Mouse (Mus musculus): ENCODE data around the gene Gm10974. TPM values are rescaled to one million over a fixed set of nuclear protein-coding genes. Genes with fewer than 3 reads are reported as not detected.

The Gm10974 gene
- total RNA-seq (2012; rRNA removed) (not detected in 2 replicates), total RNA-seq (2014; rRNA removed) (not detected in 2 replicates), polyA plus RNA-seq (2012; ENCODE audit: insufficient read length, low read depth) (not detected in 2 replicates)

GRCm38 (mm10) chr7:66365904-66366303 is at the start of gene Gm10974:
Gene Gm10974, plus strand, starts transcription at chr7:66365905.
- Histone ChIP-seq H3K4me1 (ENCODE audit: control insufficient read depth in 1 of 2, insufficient read depth in 2 of 2) (peaks cover 4 to 13% of the 10 kb centered on the region in 2 experiments; a peak in 3 of 4 replicates), H3K9me3 (replicated peaks; ENCODE audit: low read length) (peaks cover 20% of the 10 kb centered on the region), H3K27ac (ENCODE audit: insufficient read depth, low read depth) (no peak within 1 kb of the TSS), H3K4me2 (ENCODE audit: insufficient read depth, low read depth, poor library complexity, severe bottlenecking) (no peak within 1 kb of the TSS), H3K36me3 (replicated peaks in 1 of 2; ENCODE audit: control insufficient read depth in 1 of 2, insufficient read depth in 1 of 2, low read length in 1 of 2) (peaks cover 4 to 34% of the 10 kb centered on the region in 2 experiments), H3K27me3 (replicated peaks) (no peaks in the 10 kb centered on the region), H3K9ac (ENCODE audit: insufficient read depth, low read depth) (no peak within 1 kb of the TSS), H3K4me3 (replicated peaks in 1 of 3; ENCODE audit: low read depth in 2 of 3, low read length in 2 of 3, poor library complexity in 1 of 3) (no peak within 1 kb of the TSS), H3K79me2 (replicated peaks; ENCODE audit: control insufficient read depth, extremely low read depth, insufficient read depth, poor library complexity, severe bottlenecking) (peaks cover 3% of the 10 kb centered on the region; the same call in 1 of the 2 replicates)
- TF ChIP-seq SMC3 (IDR thresholded peaks at IDR 0.05; ENCODE audit: low read depth, low read length) (no peak), TCF12 (IDR thresholded peaks at IDR 0.05; ENCODE audit: low read depth, low read length) (no peak), MAZ (IDR thresholded peaks at IDR 0.05; ENCODE audit: low read depth, low read length) (no peak), IRF4 (IDR thresholded peaks at IDR 0.05; ENCODE audit: low read depth, low read length) (no peak), NELFE (IDR thresholded peaks at IDR 0.05; ENCODE audit: low read depth, low read length) (no peak), BHLHE40 (IDR thresholded peaks at IDR 0.05; ENCODE audit: low read depth, low read length) (no peak), CHD2 (IDR thresholded peaks at IDR 0.05; ENCODE audit: low read length) (no peak), TBP (conservative IDR thresholded peaks at IDR 0.05; ENCODE audit: low read depth, low read length) (no peak), HCFC1 (IDR thresholded peaks at IDR 0.05; ENCODE audit: low read depth, low read length) (no peak), UBTF (IDR thresholded peaks at IDR 0.05; ENCODE audit: low read depth, low read length) (no peak)
- in situ Hi-C loops (cut with MboI; ENCODE audit: low pct_ligation_motif_present, low pct_unique_long_range_greater_than_20kb, low sequenced_read_pairs): no loop called here
- dilution Hi-C loops (cut with MboI; ENCODE audit: extremely low pct_ligation_motif_present, extremely low pct_unique_long_range_greater_than_20kb, low sequenced_read_pairs): no loop called here
- no peak for DNase-seq (ENCODE audit: extremely low read depth)

- TF ChIP-seq EP300 (IDR thresholded peaks at IDR 0.05; ENCODE audit: low read length) (no peak), MAX (IDR thresholded peaks at IDR 0.05; ENCODE audit: low read length) (no peak), MAFK (IDR thresholded peaks at IDR 0.05; ENCODE audit: insufficient replicate concordance, low read length) (no peak), GABPA (IDR thresholded peaks at IDR 0.05; ENCODE audit: insufficient replicate concordance, low read depth, low read length) (no peak), HCFC1 (IDR thresholded peaks at IDR 0.05; ENCODE audit: low read depth, low read length) (no peak), ZMIZ1 (IDR thresholded peaks at IDR 0.05; ENCODE audit: low read depth, low read length) (no peak), SMC3 (IDR thresholded peaks at IDR 0.05; ENCODE audit: low read depth, low read length) (no peak), TCF12 (IDR thresholded peaks at IDR 0.05; ENCODE audit: low read depth, low read length) (no peak), ZC3H11A (IDR thresholded peaks at IDR 0.05; ENCODE audit: low read depth, low read length) (no peak), RAD21 (IDR thresholded peaks at IDR 0.05; ENCODE audit: low read depth, low read length) (no peak), CHD1 (IDR thresholded peaks at IDR 0.05; ENCODE audit: low read depth, low read length) (no peak), USF2 (conservative IDR thresholded peaks at IDR 0.05; ENCODE audit: low read depth, low read length) (no peak), KAT2A (IDR thresholded peaks at IDR 0.05; ENCODE audit: insufficient replicate concordance, low read length) (no peak), ZKSCAN1 (IDR thresholded peaks at IDR 0.05; ENCODE audit: borderline replicate concordance, low read depth, low read length) (no peak), SIN3A (IDR thresholded peaks at IDR 0.05; ENCODE audit: low read length) (no peak), MYC (IDR thresholded peaks at IDR 0.05; ENCODE audit: low read depth, low read length) (no peak), ELF1 (IDR thresholded peaks at IDR 0.05; ENCODE audit: low read depth, low read length) (no peak), CTCF (conservative IDR thresholded peaks at IDR 0.05 in 1 of 2, IDR thresholded peaks at IDR 0.05 in 1 of 2; ENCODE audit: low read depth in 2 of 2, low read length in 2 of 2) (no peak), BHLHE40 (IDR thresholded peaks at IDR 0.05; ENCODE audit: low read depth, low read length) (no peak), POLR2AphosphoS2 (IDR thresholded peaks at IDR 0.05; ENCODE audit: low read depth, low read length) (no peak)
- no peaks in the 10 kb centered on the region for H3K79me2 ChIP-seq (replicated peaks; ENCODE audit: control insufficient read depth, extremely low read depth, insufficient read depth, poor library complexity, severe bottlenecking)
- in situ Hi-C loops (cut with MboI; ENCODE audit: low pct_ligation_motif_present, low pct_unique_long_range_greater_than_20kb, low sequenced_read_pairs): no loop called here
These were observed 47.6 kb upstream of the Gm10974 start for GRCm38 (mm10) chr7:66318147-66318546.

More at GRCm38 (mm10) chr7:66318147-66318546, 47.6 kb upstream of the Gm10974 start:
- no peak for DNase-seq (ENCODE audit: extremely low read depth)
- Histone ChIP-seq H3K4me3 (replicated peaks in 1 of 3; ENCODE audit: low read depth in 2 of 3, low read length in 2 of 3, poor library complexity in 1 of 3) (no peak overlapping the region), H3K4me1 (ENCODE audit: control insufficient read depth in 1 of 2, insufficient read depth in 2 of 2) (no peaks in the 10 kb centered on the region), H3K4me2 (ENCODE audit: insufficient read depth, low read depth, poor library complexity, severe bottlenecking) (no peak overlapping the region), H3K9me3 (replicated peaks; ENCODE audit: low read length) (peaks cover 2% of the 10 kb centered on the region), H3K27ac (ENCODE audit: insufficient read depth, low read depth) (no peak overlapping the region), H3K9ac (ENCODE audit: insufficient read depth, low read depth) (no peak overlapping the region), H3K36me3 (replicated peaks in 1 of 2; ENCODE audit: control insufficient read depth in 1 of 2, insufficient read depth in 1 of 2, low read length in 1 of 2) (peaks cover 8 to 34% of the 10 kb centered on the region in 2 experiments), H3K27me3 (replicated peaks) (no peaks in the 10 kb centered on the region)
- dilution Hi-C loops (cut with MboI; ENCODE audit: extremely low pct_ligation_motif_present, extremely low pct_unique_long_range_greater_than_20kb, low sequenced_read_pairs): no loop called here

All from CH12.LX (cell line).